Mouse (Mus musculus) olfactory bulb, adult 2 months (tissue): ENCODE data around the gene Zcchc17.

Source experiments
- CTCF ChIP-seq: fragments of 200-500 bp; IDR thresholded peaks from 2 replicates; pipeline ENCODE4 v1.5.1; 2012; ENCODE audit warnings: low read depth, mild to moderate bottlenecking, low read length, moderate library complexity; ENCODE audit not compliant: insufficient read depth
- POLR2A ChIP-seq: fragments of 200-500 bp; IDR thresholded peaks from 2 replicates; pipeline ENCODE4 v1.6.1; 2012; ENCODE audit warnings: mild to moderate bottlenecking, low read depth, low read length, moderate library complexity; ENCODE audit not compliant: insufficient read depth

DNA sequence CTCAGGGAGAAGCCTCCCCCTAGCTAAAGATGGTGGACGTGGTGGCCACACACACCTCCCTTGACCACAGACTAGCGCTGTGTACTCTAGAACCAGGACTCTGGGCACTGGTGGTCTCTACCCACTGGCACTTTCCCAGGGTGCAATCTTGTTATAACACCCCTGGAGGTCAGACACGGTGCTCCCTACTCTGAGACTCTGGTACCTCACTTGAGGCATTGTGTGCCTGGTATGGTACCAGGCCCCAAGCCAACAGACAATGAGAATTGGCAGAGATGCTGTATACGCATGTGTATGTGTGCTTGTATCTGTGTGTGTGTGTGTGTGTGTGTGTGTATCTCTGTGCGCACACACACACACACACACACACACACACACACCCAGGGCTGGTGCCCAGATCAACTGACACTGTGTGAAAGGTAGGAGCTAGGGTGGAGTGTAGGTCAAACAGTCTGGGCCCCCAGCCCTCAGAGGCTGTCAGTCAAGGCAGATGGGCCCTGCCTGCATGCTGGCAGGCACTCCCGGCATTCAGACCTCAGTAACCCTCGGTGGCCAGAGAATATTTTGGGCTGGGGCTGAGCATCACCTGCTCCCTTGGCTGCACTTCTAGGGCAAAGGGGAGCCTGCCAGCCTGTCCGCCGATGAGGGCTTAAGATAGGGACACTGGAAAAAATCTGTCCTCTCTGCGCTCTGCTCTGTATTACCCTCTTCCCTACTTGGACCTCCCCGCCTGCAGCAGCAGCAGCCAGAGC is 60.7 kb downstream of the Zcchc17 start:
- TF ChIP-seq POLR2A (no peak), CTCF (no peak)
